Mouse (Mus musculus): Measurements from ENCODE around the gene Tma7. TPM values are rescaled to one million over a fixed set of nuclear protein-coding genes. Genes with fewer than 3 reads are reported as not detected.
A peak's percentile ranks its signal among the peaks of the same experiment; 100 is the strongest.

Tma7 gene
- 616 and 693 TPM in 2 replicates for polyA plus RNA-seq (2015; fragmentation: Nextera tagmentation; extraction: Ambion mirVana)

DNA sequence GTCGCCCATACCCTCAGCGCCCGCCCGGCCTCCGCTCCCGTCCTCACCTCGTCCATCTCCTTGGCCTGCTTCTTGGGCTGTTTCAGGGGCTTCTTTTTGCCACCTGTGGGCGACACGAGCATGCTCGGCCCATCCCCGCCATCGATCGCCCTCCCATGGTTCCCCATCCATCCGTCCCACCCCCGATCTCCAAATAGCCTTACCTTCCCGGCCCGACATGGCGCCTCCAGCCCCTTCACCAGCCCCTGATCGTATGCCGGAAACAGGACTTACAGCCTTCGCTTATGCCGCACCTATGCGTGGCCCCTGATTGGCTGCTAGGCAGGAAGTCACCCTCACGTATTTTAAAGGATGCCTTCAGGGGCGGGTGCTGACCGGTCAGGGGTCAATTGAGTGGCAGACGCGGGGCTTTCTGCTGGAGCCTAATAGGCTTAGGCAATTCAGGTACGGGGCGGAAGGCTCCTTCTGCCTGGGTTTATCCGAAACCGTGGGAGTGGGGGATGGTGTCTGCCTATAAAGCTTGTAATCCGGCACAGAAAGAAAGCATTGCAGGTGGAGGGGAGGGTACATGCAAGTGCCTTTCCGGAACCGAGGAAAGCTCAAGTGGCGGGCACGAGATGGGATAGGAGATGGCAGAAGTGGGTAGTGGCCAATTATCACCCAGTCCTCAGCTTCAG, at the start of gene Tma7, which contains the start of gene Ccdc51:
Tma7 (minus strand) TSS at position 464 of the 677 bp plus-strand sequence.
Ccdc51 (plus strand) TSS at position 370 of the 677 bp plus-strand sequence.
- Histone ChIP-seq H3K4me2 (peak within 1 kb of the TSS; percentile 66), H3K27me3 (no peaks in the 10 kb centered on the region), H3K9me3 (replicated peaks) (no peaks in the 10 kb centered on the region), H3K36me3 (peaks cover 29% of the 10 kb centered on the region), H3K27ac (peak within 1 kb of the TSS; percentile 82), H3K9ac (peak within 1 kb of the TSS; percentile 81), H3K4me3 (replicated peaks) (peak within 1 kb of the TSS; percentile 81), H3K4me1 (peaks cover 21% of the 10 kb centered on the region)
- ATAC-seq (replicated peaks; ENCODE audit: low FRiP score), result peak; percentile 97
- under 1% methylated on average over 37 of the region's 37 CpGs for WGBS

DNA sequence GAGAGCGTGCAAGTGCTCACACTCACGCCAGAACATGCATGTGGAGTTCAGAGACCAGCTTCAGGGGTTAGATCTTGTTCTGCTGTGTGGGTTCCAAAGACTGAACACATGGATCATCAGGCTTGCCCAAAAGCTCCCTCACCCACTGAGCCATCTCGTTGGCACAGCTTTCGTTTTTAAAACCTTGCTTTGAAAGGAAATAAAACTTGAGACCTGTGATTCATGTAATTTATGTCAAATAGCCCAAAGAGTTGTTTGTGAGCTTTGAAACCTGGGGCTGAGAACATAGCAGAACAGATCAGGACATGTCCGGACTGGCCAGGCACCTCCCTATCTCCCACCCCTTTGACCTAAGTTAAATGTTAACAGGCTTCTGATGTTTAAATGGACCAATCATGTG, 47.7 kb upstream of the Tma7 start:
- no peak for ATAC-seq (replicated peaks; ENCODE audit: low FRiP score)
- Histone ChIP-seq H3K4me1 (no peaks in the 10 kb centered on the region), H3K4me2 (no peak overlapping the region), H3K9ac (no peak overlapping the region), H3K4me3 (replicated peaks) (no peak overlapping the region), H3K27ac (no peak overlapping the region), H3K9me3 (replicated peaks) (no peaks in the 10 kb centered on the region), H3K27me3 (no peaks in the 10 kb centered on the region), H3K36me3 (no peaks in the 10 kb centered on the region)
- 69% methylated on average over 5 of the region's 5 CpGs for WGBS

DNA sequence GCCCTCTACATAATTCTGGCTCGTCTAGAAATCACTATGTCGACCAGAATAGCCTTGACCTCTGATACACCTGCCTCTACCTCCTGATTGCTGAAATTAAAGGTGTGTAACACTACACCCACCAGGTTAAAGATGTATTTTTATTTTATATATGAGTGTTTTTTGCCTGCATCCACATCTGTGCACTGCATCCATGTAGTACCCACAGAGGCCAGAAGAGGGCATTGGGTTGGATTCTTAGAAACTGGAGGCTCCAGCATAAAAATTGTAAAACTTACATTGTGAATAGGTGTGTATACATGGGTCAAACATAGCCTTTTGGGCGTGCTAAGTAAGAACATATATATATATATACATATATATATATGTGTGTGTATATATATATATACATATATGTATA, 45.8 kb upstream of the Tma7 start:
- Histone ChIP-seq H3K9me3 (replicated peaks) (no peaks in the 10 kb centered on the region), H3K27ac (no peak overlapping the region), H3K9ac (no peak overlapping the region), H3K4me2 (no peak overlapping the region), H3K27me3 (no peaks in the 10 kb centered on the region), H3K36me3 (no peaks in the 10 kb centered on the region), H3K4me3 (replicated peaks) (no peak overlapping the region), H3K4me1 (0 out of 2 replicates have a peak, but pooled peaks cover under 1% of the 10 kb centered on the region)
- 62% methylated on average over 3 of the region's 3 CpGs for WGBS
- no peak for ATAC-seq (replicated peaks; ENCODE audit: low FRiP score)

DNA sequence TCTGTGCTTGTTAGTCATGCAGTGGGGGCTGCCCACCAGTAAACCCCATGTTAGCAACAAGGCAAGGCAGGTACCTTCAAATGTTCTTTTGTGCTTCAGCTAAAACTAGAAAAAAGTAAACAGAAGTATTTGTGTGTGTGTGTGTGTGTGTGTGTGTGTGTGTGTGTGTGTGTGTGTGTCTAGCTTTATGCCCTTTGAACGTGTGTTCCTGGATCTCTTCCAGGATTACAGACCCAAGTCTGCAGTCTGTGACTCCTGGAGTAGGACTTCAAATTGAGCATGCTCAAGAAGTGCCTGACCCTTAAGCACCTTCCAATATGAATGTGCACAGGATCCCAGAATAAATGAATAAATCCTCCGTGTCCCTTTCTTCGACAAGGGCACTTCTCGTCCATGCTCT, 44.7 kb upstream of the Tma7 start:
- H3K4me3 ChIP-seq (replicated peaks), result no peak overlapping the region
- peaks cover 4% of the 10 kb centered on the region; the same call in 1 of the 2 replicates for H3K4me1 ChIP-seq
- ATAC-seq (replicated peaks; ENCODE audit: low FRiP score), result no peak
- WGBS, result 79% methylated on average over 4 of the region's 4 CpGs
- no peaks in the 10 kb centered on the region for H3K27me3 ChIP-seq
- no peak overlapping the region for H3K27ac ChIP-seq
- no peaks in the 10 kb centered on the region for H3K36me3 ChIP-seq
- no peak overlapping the region for H3K9ac ChIP-seq
- H3K4me2 ChIP-seq, result no peak overlapping the region
- no peaks in the 10 kb centered on the region for H3K9me3 ChIP-seq (replicated peaks)

DNA sequence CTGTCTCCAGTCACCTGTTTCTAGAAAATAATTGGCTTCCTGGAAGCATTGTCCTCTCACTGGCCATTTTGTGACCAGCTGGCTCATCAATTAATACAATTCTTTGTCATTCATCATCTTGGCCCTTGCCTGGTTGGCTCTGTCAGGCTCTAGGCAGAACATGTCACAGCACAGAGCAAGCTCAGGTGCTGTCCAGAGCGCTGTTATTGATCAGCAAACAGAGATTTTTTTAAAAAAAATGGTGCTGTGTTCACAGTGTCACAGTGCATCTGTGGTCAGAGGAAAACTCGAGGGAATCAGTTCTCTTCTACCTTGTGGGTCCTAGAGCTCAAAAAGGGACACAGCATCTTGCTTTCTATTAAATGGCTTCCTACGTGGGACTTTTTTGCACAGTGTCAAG, 43.1 kb upstream of the Tma7 start:
- Histone ChIP-seq H3K9me3 (replicated peaks) (no peaks in the 10 kb centered on the region), H3K4me3 (replicated peaks) (no peak overlapping the region), H3K9ac (no peak overlapping the region), H3K27me3 (no peaks in the 10 kb centered on the region), H3K36me3 (no peaks in the 10 kb centered on the region), H3K4me1 (peaks cover 4% of the 10 kb centered on the region; the same call in 1 of the 2 replicates), H3K27ac (no peak overlapping the region), H3K4me2 (no peak overlapping the region)
- 71% methylated on average over 3 of the region's 3 CpGs for WGBS
- no peak for ATAC-seq (replicated peaks; ENCODE audit: low FRiP score)

DNA sequence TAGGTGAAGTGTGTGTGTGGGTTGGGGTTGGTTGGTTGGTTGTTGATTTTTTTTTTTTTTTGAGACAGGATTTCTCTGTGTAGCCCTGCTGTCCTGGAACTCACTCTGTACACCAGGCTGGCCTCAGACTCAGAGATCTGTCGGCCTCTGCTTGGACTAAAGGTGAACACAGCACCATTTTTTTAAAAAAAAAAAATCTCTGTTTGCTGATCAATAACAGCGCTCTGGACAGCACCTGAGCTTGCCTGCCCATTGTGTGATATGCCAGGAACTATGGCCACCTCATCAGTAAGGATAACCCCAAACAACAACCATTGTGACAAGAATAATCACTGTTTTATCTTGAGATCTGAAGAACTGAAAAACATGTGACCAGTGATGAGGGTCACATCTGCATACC, 42.7 kb upstream of the Tma7 start:
- Histone ChIP-seq H3K36me3 (no peaks in the 10 kb centered on the region), H3K27me3 (no peaks in the 10 kb centered on the region), H3K9me3 (replicated peaks) (no peaks in the 10 kb centered on the region), H3K9ac (no peak overlapping the region), H3K4me3 (replicated peaks) (no peak overlapping the region), H3K4me1 (peaks cover 4% of the 10 kb centered on the region; the same call in 1 of the 2 replicates), H3K27ac (no peak overlapping the region), H3K4me2 (no peak overlapping the region)
- 90% methylated on average over 2 of the region's 2 CpGs for WGBS
- no peak for ATAC-seq (replicated peaks; ENCODE audit: low FRiP score)

DNA sequence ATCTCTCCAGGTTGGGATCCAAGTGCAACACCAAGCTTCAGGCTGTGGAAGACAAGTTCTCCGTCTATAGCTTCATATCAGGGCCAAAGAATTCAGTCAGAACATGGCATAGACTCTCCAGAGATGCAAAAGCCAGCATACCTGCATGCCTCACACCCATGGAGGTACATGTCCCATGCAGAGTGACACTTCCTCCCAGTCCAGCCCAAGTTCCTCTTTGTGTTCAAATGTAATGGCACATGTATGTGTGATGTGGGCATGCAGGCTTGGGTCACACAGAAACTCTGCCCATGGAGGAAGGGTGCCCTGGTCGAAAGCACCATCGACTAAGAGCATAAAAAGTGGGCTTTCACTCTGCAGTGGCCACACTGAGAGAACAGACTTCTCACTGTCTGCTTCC, 41.8 kb upstream of the Tma7 start:
- WGBS, result 91% methylated on average over 3 of the region's 3 CpGs

DNA sequence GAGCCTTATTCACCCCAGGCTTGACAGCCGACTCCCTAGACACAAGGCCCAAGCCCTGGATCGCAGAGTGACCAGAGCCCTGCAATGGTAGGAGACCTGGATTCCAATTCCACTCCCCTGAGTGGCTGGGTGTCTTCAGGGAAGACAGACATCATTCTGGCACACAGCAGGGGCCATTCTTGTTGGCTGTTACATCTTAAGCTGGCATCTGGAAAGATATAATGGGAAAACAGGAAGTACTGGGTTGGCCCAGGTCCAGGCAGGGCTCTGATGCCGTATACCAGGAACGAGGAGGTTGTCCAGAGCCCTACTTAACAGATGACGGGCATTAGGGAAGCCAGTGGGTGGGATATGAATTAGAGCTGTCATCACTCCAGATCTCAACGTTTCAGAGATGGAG, 40.9 kb upstream of the Tma7 start:
- ATAC-seq (replicated peaks; ENCODE audit: low FRiP score), result peak; percentile 22; the same call in 1 of the 2 replicates
- H3K27ac ChIP-seq, result no peak overlapping the region

More for the DNA sequence above, 41.8 kb upstream of the Tma7 start:
- no peak for ATAC-seq (replicated peaks; ENCODE audit: low FRiP score)
- no peak overlapping the region for H3K27ac ChIP-seq
- peaks cover 4% of the 10 kb centered on the region; the same call in 1 of the 2 replicates for H3K4me1 ChIP-seq
- H3K9me3 ChIP-seq (replicated peaks), result no peaks in the 10 kb centered on the region
- no peak overlapping the region for H3K9ac ChIP-seq
- no peak overlapping the region for H3K4me3 ChIP-seq (replicated peaks)
- peaks cover 6% of the 10 kb centered on the region for H3K36me3 ChIP-seq
- H3K4me2 ChIP-seq, result no peak overlapping the region
- no peaks in the 10 kb centered on the region for H3K27me3 ChIP-seq

DNA sequence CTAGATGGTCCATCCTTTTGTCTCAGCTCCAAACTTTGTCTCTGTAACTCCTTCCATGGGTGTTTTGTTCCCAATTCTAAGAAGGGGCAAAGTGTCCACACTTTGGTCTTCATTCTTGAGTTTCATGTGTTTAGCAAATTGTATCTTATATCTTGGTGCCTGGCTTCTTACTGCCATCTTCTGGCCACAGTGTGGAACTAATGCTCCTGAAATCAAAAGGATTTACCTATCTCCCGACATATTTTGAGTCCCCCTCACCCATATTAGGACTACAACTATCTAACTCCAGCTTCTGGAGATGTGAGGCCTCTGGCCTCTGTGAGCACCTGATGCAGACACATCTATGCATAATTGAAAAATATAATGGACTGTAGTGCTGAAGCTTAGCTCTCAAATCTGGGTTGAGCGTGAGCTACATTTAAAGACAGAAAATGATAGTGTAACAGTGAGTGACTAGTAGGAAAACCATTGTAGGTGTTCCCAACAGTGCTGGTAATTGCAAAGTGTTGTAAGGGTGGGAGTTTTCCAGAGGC, 40.2 kb upstream of the Tma7 start:
- no peaks in the 10 kb centered on the region for H3K27me3 ChIP-seq
- H3K9me3 ChIP-seq (replicated peaks), result no peaks in the 10 kb centered on the region
- no peak overlapping the region for H3K4me3 ChIP-seq (replicated peaks)
- no peak overlapping the region for H3K4me2 ChIP-seq
- no peak; the same call in 1 of the 2 replicates for ATAC-seq (replicated peaks; ENCODE audit: low FRiP score)
- H3K9ac ChIP-seq, result no peak overlapping the region
- H3K36me3 ChIP-seq, result peaks cover 22% of the 10 kb centered on the region
- no peak overlapping the region for H3K27ac ChIP-seq
- H3K4me1 ChIP-seq, result peaks cover 4% of the 10 kb centered on the region; the same call in 1 of the 2 replicates
- 48% methylated on average over 2 of the region's 2 CpGs for WGBS

More for the DNA sequence above, 40.9 kb upstream of the Tma7 start:
- no peak overlapping the region for H3K4me2 ChIP-seq
- H3K9me3 ChIP-seq (replicated peaks), result no peaks in the 10 kb centered on the region
- peaks cover 4% of the 10 kb centered on the region; the same call in 1 of the 2 replicates for H3K4me1 ChIP-seq
- H3K9ac ChIP-seq, result no peak overlapping the region
- 57% methylated on average over 6 of the region's 6 CpGs for WGBS
- H3K27me3 ChIP-seq, result no peaks in the 10 kb centered on the region
- no peak overlapping the region for H3K4me3 ChIP-seq (replicated peaks)
- peaks cover 15% of the 10 kb centered on the region for H3K36me3 ChIP-seq

DNA sequence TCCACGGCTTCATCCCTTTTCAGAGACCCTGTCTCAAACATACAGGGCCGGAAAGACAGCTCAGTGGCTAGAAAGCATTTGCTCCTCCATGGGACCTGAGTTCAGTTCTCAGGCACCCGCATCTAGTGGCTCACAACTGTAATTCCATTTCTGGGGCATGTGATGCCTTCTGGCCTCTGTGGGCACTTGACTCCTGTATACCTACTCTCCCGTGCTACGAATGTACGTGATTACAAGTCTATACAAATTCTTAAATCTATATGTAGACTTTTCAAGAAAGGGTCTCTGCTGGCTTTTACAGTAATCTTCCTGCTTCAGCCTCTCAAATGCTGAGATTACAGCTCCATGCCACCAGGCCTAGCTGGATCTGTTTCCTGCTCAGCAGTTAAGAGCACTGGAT, 38.6 kb upstream of the Tma7 start:
- H3K27me3 ChIP-seq, result no peaks in the 10 kb centered on the region
- H3K4me3 ChIP-seq (replicated peaks), result no peak overlapping the region
- H3K4me2 ChIP-seq, result no peak overlapping the region
- no peaks in the 10 kb centered on the region for H3K9me3 ChIP-seq (replicated peaks)
- no peak overlapping the region for H3K27ac ChIP-seq
- H3K36me3 ChIP-seq, result peaks cover 38% of the 10 kb centered on the region
- ATAC-seq (replicated peaks; ENCODE audit: low FRiP score), result no peak
- H3K9ac ChIP-seq, result no peak overlapping the region
- 90% methylated on average over 6 of the region's 6 CpGs for WGBS
- peaks cover 4% of the 10 kb centered on the region; the same call in 1 of the 2 replicates for H3K4me1 ChIP-seq

DNA sequence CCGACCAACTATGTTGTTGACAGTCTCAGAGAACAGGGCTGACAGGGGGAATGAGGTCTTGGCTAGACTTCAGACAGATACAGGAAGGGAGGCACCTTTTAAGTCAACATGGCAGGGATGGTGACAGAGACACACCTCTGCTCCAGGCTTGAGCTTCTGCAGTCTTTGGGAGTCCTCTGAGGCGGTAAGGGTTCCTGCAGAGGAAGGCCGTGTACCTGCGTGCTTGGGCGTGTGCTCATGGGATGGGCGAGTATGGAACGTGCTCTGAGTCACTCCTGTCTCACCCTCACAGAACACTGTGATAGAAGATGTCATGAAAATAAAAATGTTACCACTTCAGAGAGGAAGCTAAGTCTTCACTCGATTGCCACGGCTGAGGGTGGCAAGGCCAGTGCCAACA, 37.2 kb upstream of the Tma7 start:
- 89% methylated on average over 9 of the region's 9 CpGs for WGBS
- Histone ChIP-seq H3K4me2 (no peak overlapping the region), H3K9ac (no peak overlapping the region), H3K27ac (no peak overlapping the region), H3K9me3 (replicated peaks) (no peaks in the 10 kb centered on the region), H3K36me3 (peaks cover 52% of the 10 kb centered on the region), H3K4me3 (replicated peaks) (no peak overlapping the region), H3K4me1 (peaks cover 4% of the 10 kb centered on the region; the same call in 1 of the 2 replicates), H3K27me3 (no peaks in the 10 kb centered on the region)
- no peak for ATAC-seq (replicated peaks; ENCODE audit: low FRiP score)

DNA sequence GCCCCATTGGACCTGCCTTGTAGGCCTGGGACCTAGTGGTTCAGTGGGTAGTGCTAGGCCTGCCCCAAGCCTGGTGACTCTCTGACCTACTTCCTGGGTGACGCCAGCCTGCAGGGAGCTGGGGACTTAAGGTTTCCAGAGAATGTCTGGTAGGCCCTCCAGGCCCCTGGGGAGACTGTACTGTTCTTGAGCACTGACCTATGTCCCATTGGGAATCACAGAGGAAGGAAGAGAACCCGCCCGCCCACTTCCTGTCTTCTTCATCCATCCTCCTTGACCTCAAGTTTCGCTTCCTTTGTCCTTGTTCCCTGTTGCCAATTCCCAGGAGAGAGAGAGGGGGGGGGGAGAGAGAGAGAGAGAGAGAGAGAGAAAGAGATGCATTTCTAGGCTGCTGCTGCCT, 35.7 kb upstream of the Tma7 start:
- H3K36me3 ChIP-seq, result peaks cover 67% of the 10 kb centered on the region
- no peak for ATAC-seq (replicated peaks; ENCODE audit: low FRiP score)
- no peaks in the 10 kb centered on the region for H3K27me3 ChIP-seq
- H3K4me3 ChIP-seq (replicated peaks), result no peak overlapping the region
- no peak overlapping the region for H3K27ac ChIP-seq
- no peaks in the 10 kb centered on the region for H3K9me3 ChIP-seq (replicated peaks)
- 79% methylated on average over 4 of the region's 4 CpGs for WGBS
- no peak overlapping the region for H3K9ac ChIP-seq
- H3K4me2 ChIP-seq, result no peak overlapping the region
- H3K4me1 ChIP-seq, result peaks cover 3% of the 10 kb centered on the region; the same call in 1 of the 2 replicates
